Mouse (Mus musculus): ENCODE data around the gene 9030025P20Rik.
"Not testable (repeated sequence)": the region's sequence is repeated elsewhere in the genome, so short reads cannot be mapped to it uniquely, and the experiment has no call there.

The 9030025P20Rik gene

GRCm38 (mm10) chr17:14978362-14979038, at the start of gene 9030025P20Rik, which contains the start of gene Gm3417:
9030025P20Rik (plus strand) TSS chr17:14978468.
Gm3417 (minus strand) TSS chr17:14978790.
- DNase-seq (ENCODE audit: low spot score in 2 of 2), result not testable (repeated sequence)

GRCm38 (mm10) chr17:14928631-14929030, 49.6 kb upstream of the 9030025P20Rik start:
- no peak for DNase-seq (ENCODE audit: low spot score in 2 of 2)

DNA sequence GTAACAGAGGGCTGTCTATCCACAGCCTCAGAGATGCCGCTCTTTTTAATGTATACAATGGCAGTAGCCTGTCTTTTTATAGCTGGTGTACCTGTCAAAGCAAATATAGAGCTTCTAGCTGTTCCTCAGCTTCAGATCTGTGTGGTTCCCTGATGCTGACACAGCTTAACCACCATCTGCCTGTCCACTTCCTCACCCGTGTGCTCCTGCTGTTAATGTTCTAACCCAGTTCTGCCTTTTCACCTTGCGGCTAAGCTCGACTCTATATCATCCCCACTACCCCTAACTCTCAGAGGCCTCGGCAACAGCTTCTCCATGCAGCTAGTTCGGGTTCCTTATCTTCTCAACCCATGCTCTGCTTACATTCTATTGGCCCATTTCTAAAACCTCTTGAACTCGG, 47.6 kb upstream of the 9030025P20Rik start:
- DNase-seq (ENCODE audit: low spot score in 2 of 2), result no peak

- no peak for DNase-seq (ENCODE audit: low spot score in 2 of 2)
Observed at GRCm38 (mm10) chr17:14931469-14931868, 46.8 kb upstream of the 9030025P20Rik start.

DNA sequence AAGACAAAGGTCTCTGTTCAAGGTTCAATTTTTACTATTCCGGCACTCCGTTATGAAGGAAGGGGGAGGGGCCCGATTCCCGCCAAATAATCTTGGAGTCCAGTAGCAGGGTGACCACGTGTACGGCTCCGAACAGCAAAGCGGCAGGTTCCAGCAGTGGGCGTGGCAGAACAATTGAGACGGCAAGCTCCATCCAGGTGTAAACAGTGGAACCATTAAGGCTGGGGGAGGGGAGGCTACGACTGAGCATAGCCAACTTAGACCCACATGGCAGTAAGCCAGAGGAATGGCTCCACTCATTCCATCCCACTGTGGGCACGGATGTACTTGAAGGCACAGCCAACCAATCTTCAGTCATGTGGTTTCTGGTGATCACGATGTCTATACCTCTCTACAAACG, 43.0 kb upstream of the 9030025P20Rik start:
- not testable (repeated sequence) for DNase-seq (ENCODE audit: low spot score in 2 of 2)

- no peak for DNase-seq (ENCODE audit: low spot score in 2 of 2)
Observed at GRCm38 (mm10) chr17:14935841-14936605, 42.2 kb upstream of the 9030025P20Rik start.

DNA sequence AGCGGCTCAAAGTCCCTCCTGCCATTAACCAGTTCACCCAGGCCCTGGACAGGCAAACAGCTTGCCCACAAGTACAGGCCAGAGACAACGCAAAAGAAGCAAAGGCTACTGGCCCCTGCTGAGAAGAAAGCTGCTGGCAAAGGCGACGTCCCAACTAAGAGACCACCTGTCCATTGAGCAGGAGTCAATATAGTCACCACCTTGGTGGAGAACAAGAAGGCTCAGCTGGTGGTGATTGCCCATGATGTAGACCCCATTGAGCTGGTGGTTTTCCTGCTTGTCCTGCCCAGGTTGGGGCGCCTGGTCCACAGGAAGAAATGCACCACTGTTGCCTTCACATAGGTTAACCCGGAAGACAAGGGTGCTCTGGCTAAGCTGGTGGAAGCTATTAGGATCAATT, 36.1 kb upstream of the 9030025P20Rik start:
- peak; percentile 6 to 15 for DNase-seq (ENCODE audit: low spot score in 2 of 2)

DNA sequence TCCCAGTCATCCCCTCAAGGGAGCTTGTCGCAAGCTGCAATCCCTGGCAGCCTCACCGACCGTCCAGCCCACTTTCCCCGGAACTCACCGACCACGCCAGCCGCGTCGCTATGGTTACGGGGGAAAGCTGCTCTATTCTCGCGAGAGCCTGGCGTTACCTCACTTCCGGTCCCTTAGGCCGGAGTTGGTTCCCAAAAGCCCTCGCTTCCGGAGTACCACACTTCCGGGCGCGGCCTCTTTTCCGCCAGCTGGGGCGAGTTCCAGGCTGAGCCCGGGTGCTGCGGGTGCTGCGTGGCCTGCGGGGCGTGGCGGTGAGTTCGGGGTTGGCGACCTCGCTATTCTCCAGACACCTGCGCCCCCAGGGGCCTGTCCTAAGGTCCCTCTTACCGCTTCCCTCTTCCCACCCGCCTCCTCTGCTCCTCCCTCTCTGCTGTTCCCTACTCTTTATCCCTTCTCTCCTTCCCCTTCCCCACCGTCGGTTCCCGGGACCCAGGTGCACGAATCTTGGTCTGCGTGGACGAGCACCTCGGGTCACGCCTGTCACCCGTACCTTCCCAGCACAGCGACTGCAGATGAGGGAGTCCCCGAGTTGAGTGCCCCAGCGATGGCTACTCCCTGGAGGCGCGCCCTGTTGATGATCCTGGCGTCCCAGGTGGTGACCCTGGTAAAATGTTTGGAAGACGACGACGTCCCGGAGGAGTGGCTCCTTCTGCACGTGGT, 35.1 kb upstream of the 9030025P20Rik start, which contains the start of the genes Wdr27 and 1600012H06Rik:
TSS of gene Wdr27 (minus strand) at position 150 of the 720 bp plus-strand sequence.
TSS of gene 1600012H06Rik (plus strand) at position 176 of the 720 bp plus-strand sequence.
- peak; percentile 98 to 99 for DNase-seq (ENCODE audit: low spot score in 2 of 2)

DNA sequence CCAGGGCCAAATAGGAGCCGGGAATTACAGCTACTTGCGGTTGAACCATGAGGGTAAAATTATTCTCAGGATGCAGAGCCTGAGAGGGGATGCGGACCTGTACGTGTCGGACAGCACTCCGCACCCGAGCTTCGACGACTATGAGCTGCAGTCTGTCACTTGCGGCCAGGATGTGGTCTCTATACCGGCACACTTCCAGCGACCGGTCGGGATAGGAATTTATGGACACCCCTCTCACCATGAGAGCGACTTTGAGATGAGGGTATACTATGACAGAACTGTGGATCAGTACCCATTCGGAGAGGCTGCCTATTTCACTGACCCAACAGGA, 34.6 kb upstream of the 9030025P20Rik start:
- peak in 1 of 2 experiments; percentile 8 for DNase-seq (ENCODE audit: low spot score in 2 of 2)

DNA sequence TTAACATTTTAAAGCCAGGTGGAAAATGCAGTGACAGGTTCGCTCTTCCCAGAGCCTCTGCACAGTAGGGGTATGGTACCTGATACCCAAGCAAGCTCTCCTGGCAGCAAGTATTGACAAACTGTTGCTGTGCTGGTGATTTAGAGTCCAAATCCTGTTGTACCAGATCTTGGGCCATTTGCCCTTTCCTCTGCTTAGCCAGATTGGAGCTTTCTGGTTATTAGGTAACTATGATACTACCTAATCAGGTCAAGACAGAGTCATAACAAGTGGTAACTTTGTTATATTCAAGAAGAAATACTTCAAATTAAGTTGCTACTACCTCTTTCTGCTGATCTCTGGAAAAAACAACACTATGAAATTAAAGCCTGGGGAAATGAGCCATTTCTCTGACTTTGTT, 33.7 kb upstream of the 9030025P20Rik start:
- no peak for DNase-seq (ENCODE audit: low spot score in 2 of 2)

DNA sequence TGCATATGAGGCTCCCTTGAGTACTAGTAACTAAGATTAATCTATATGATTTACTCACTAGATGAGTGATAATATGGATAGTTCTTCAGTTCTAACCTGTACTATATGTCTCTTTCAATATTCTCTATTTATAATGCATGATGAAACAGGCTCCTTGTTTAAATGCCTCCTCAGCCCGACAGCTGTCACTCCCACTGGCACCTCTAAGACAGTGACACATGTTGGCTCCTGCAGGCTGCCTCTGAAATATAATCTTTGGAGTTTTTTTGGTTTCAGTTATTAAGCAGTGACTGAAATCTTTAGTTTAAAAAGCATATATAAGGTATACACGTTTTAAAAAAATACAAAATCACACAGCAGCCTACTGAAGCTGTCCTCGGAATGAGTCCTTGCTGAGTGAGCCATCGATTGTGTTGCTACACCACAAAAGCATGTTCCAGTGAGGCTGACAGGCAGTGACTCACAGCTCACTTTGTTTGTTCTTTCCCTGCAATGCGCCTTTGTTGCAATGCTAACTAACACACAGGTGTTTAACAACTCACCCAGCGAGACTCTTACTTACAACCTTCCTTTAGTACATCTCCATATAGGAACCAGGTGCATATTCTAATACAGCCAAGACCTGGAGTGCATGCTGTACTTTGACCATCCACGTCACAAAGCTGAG, 29.0 kb upstream of the 9030025P20Rik start:
- DNase-seq (ENCODE audit: low spot score in 2 of 2), result no peak

- peak; percentile 26 to 41 for DNase-seq (ENCODE audit: low spot score in 2 of 2)
Observed at GRCm38 (mm10) chr17:14953452-14953851, 24.8 kb upstream of the 9030025P20Rik start.

GRCm38 (mm10) chr17:14958686-14959327, 19.5 kb upstream of the 9030025P20Rik start:
- DNase-seq (ENCODE audit: low spot score in 2 of 2), result no peak

DNA sequence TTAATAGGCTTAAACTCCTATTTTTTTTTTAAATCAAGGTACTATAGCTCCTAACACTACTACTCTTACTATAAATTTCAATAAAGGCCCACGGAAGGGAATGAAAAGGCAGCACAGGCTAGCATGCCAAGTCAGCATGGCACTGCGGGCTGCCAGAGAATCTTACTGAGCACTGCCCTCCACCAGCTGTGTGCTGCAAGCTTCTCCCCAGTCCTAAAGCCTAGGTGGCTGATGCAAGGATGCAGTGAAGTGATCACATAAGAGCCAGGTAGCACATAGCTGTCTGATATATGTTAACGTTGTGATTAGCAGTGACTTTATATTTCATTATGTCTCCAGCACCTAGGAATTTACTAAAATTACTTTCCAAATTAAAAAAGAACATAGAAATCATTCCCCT, 18.3 kb upstream of the 9030025P20Rik start:
- no peak for DNase-seq (ENCODE audit: low spot score in 2 of 2)

DNA sequence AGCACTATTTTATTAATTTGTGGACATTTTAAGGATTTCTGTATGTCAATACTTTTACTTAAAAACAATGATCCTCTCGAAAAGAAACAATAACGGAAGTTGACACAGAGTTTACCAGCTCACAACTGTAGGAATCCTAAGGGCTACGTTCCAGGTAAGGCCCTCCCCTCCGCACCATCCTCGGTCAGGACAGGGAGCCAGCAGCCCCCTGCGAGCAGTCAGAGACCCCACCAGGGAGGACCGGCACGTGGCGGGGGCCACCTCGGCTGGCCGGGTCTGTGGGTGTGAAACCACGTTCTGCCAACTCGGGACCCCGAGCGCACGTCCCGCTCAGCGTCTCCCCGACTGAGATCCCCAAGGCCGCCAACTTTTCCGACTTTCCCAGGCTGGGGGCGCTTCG, 17.7 kb upstream of the 9030025P20Rik start:
- no peak for DNase-seq (ENCODE audit: low spot score in 2 of 2)

GRCm38 (mm10) chr17:14960951-14961556, 17.2 kb upstream of the 9030025P20Rik start, which contains the start of gene Phf10:
Phf10 (minus strand) TSS chr17:14961273.
- peak; percentile 9 to 35 for DNase-seq (ENCODE audit: low spot score in 2 of 2)

DNA sequence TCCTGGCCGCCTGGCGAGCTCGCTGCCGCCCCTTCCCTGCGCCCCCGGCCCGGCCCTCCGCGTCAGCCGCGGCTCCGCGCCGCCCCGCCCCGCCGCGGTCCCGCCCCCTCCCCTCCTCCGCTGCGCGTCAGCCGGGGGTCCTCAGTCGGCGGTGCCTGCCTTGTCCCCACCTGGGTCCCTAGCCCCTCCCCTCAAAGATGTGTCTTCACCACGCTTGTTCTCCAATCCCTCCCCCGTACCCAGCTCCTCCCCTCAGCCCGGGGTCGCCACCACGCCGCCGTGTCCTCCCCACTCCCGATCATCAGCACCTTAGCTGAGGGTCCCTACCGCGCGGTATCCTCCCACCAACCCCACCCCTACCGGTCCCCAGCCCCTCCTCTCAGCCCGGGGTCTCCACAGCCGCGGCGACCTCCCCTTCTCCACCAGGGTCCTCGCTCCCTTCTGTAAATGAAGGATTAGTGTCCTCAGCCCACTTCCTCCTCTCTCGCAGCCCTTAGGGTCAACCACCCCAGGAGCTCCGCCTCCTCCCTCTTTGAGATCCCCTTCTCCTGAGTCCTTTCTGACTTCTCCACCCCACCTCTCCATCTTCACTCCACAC, 16.6 kb upstream of the 9030025P20Rik start:
- not testable (repeated sequence) for DNase-seq (ENCODE audit: low spot score in 2 of 2)

DNA sequence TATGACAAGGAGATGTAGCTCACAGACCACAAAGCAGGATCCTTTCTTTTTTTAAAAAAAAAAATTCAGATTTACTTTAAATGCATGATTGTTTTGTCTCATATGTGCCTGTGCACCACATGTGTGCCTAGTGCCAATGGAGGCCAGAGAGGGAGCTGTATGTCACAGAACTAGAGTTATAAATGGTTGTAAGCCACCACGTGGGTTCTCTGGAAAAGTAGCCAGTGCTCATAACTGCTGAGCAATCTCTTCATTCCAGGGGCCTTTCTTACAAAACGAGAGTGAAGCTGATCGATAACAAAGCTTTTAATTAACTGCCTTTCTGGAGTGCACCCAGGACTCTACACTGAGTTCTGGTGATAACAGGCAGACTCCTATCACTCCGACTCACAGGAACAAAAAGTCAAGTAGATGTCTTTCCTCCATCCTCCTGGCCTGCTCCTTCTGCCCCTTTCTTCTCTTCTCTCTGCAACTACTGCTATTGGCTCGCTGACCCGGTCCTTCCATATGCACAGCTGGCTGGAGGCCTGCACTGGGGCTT, 9.8 kb upstream of the 9030025P20Rik start:
- not testable (repeated sequence) for DNase-seq (ENCODE audit: low spot score in 2 of 2)

DNA sequence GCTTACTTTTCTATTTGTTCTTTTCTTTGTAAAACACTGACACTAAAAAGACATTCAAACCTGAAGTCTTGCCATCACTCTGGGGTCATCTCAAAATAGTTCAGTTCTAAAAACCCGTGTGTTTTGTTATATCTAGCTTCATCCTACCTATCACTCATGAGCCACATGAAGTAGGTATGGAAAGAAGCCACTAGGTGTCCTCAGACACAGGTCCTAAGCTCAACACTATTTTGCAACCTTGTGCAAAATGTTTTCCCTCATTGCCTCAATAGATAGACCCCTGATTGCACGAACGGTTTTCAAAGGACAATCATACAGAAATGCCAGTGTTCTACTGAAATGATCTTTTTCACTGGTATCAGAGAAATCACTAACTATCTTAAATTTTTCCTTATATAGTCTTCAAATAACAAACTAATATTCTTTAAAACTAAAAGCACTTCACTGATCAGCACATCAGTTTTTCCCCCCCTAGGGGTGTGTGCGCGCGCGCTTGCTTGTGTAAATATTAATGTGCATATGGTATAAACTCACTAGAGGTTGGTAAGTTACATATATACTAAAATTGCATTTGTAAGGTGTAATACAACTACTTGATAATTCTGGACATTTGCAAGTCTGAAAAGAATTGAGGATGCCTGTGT, 428 bp upstream of the 9030025P20Rik start:
- DNase-seq (ENCODE audit: low spot score in 2 of 2), result not testable (repeated sequence)

All from heart, adult 9 months (tissue).